Mouse (Mus musculus): Measurements from ENCODE around the gene Fam168a.

Fam168a gene

GRCm38 (mm10) chr7:100861209-100861608 lies 154.8 kb downstream of the Fam168a start:
- no peak for DNase-seq (ENCODE audit: low read depth in 1 of 2, low spot score in 2 of 2)

DNA sequence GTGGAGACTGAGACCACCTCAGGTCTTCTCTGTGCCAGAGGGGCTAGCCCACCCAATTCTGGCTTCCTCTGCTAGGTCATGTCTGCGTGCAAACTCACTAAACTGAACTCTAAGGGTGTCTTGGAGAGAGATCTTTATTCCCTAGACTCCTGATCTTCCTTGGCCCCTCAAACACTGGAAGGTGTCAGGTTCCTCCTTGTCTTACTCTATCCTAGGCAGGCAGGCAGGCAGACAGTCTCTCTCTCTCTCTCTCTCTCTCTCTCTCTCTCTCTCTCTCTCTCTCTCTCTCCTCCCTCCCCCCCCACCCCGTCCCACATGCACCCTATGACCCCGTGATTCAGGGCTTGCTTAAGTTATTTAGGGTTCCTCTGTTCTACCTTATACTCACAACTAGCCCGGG lies 155.9 kb downstream of the Fam168a start:
- no peak for DNase-seq (ENCODE audit: low read depth in 1 of 2, low spot score in 2 of 2)

GRCm38 (mm10) chr7:100862828-100863638 lies 156.6 kb downstream of the Fam168a start, which contains the start of gene Relt:
TSS of gene Relt (minus strand) at chr7:100863446.
- DNase-seq (ENCODE audit: low read depth in 1 of 2, low spot score in 2 of 2) = peak; percentile 94 to 98

DNA sequence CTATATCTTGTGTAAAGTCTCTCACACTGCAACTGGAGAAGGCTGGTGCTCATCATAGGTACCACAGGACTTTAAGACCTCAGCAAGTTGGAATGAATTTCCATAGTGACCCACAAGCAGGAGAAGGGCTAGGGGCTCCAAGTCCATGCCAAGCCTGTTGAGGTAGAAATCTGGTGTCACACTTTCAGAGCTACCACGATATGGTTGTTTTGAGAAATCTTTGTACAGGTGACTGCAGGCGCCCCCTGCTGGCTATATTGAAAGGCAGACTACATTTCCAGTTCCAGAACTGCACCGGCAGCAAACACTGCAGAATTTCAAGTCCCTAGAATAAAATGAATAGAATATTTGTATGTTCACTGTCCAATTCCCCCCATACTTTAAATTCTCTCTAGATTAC lies 160.2 kb downstream of the Fam168a start:
- peak in 1 of 2 experiments; percentile 53 for DNase-seq (ENCODE audit: low read depth in 1 of 2, low spot score in 2 of 2)

GRCm38 (mm10) chr7:100867561-100867960 lies 161.1 kb downstream of the Fam168a start:
- DNase-seq (ENCODE audit: low read depth in 1 of 2, low spot score in 2 of 2) = no peak

- DNase-seq (ENCODE audit: low read depth in 1 of 2, low spot score in 2 of 2) = no peak
Observed at GRCm38 (mm10) chr7:100868551-100868950, 162.1 kb downstream of the Fam168a start.

- DNase-seq (ENCODE audit: low read depth in 1 of 2, low spot score in 2 of 2) = no peak
Observed at GRCm38 (mm10) chr7:100869877-100870629, 163.6 kb downstream of the Fam168a start.

DNA sequence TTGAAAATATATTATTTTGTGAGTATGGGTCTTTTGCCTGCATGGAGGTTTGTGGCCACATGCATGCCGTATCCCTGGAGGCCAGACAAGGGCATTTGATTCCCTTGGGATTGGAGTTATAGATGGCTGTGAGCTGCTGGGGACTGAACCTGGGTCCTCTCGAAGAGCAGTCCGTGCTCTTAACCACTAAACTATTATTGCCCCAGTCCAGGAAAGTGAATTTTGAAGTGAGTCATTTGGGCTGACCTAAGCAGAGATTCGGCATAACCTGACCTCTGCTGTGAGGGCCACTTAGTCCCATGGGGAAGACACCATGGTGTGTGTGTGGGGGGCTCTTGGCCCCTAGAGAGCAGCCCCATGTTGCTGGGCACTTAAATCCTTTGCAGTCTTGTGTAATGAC lies 164.9 kb downstream of the Fam168a start:
- DNase-seq (ENCODE audit: low read depth in 1 of 2, low spot score in 2 of 2) = no peak

DNA sequence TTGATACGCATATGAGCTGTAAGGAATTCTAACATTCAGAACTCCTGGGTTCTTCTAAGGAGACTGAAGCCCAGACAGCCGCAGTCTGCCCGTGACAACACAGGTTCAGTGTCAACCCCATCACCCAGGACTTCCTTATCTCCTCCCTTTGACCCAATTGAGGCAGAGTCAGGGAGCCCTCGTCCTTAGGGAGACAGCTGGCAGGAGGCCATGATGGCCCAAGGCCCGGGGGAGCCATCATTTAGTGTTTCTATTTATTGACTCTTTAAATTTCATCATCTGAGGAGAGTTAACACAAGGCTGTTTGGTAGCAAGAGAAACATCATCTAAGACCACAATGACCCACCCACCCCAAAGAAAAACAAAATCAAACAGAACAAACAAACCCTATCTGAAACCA lies 165.5 kb downstream of the Fam168a start:
- no peak for DNase-seq (ENCODE audit: low read depth in 1 of 2, low spot score in 2 of 2)

DNA sequence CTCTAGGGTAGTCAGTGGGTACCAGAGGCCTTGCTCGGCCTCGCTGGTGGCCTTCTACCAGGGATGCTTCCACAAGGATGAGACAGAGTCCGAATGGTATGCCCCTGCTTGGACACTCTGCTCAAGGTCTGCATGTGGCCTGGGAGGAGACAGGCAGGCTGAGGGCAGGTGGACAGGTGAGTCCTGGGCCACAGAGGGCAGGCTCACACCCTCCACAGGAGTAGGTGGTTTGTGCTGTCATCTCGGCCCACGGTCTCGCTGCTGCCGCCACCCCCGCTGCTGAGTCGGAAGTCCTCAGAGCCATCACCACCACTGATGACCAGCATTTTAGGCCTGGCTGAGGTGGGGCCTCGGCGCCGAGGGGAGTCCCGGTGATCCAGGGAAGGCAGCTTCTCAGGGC lies 166.8 kb downstream of the Fam168a start:
- DNase-seq (ENCODE audit: low read depth in 1 of 2, low spot score in 2 of 2) = no peak

- DNase-seq (ENCODE audit: low read depth in 1 of 2, low spot score in 2 of 2) = no peak
Observed at GRCm38 (mm10) chr7:100875822-100876221, 169.4 kb downstream of the Fam168a start.

DNA sequence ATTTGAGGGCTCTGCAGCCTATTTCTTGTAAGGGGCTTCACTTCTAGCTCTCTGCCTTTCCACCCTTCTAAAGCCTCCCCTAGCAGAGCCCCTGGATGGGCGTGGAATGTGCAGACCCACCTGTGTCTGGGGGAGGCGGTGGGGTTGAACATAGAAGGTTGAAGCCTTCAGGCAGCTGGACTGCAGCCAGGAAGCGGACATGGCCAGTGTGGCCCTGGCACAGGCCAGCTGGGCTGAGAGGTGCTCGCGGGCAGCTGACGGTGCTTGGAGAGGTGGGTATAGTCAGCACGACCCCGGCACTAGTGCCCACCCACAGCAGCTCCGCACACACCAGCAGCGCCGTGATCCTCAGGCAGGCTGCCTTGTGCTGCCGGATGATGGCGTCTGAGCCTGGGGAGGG lies 169.9 kb downstream of the Fam168a start:
- DNase-seq (ENCODE audit: low read depth in 1 of 2, low spot score in 2 of 2) = no peak

- DNase-seq (ENCODE audit: low read depth in 1 of 2, low spot score in 2 of 2) = no peak
Observed at GRCm38 (mm10) chr7:100876771-100877170, 170.3 kb downstream of the Fam168a start.

- peak in 1 of 2 experiments; percentile 51 for DNase-seq (ENCODE audit: low read depth in 1 of 2, low spot score in 2 of 2)
Observed at GRCm38 (mm10) chr7:100879595-100879994, 173.2 kb downstream of the Fam168a start.

- DNase-seq (ENCODE audit: low read depth in 1 of 2, low spot score in 2 of 2) = no peak
Observed at GRCm38 (mm10) chr7:100881531-100881930, 175.1 kb downstream of the Fam168a start.

GRCm38 (mm10) chr7:100881950-100882349 lies 175.5 kb downstream of the Fam168a start:
- DNase-seq (ENCODE audit: low read depth in 1 of 2, low spot score in 2 of 2) = no peak

GRCm38 (mm10) chr7:100884460-100884859 lies 178.0 kb downstream of the Fam168a start:
- no peak for DNase-seq (ENCODE audit: low read depth in 1 of 2, low spot score in 2 of 2)

GRCm38 (mm10) chr7:100886535-100886934 lies 180.1 kb downstream of the Fam168a start:
- DNase-seq (ENCODE audit: low read depth in 1 of 2, low spot score in 2 of 2) = peak in 1 of 2 experiments; percentile 58
